Mouse (Mus musculus) left cerebral cortex, adult 9 months (tissue): ENCODE data around the gene Scn1b.

Experiments
- DNase-seq, 2 experiments: peaks; one replicate each; pipeline ENCODE4 v3.0.0; 2022; ENCODE audit warnings: low spot score in 2 of 2

Gene Scn1b

GRCm38 (mm10) chr7:31116721-31117145, 10.1 kb downstream of the Scn1b start:
- no peak for DNase-seq

- no peak for DNase-seq
Observed at GRCm38 (mm10) chr7:31115587-31116043, 11.2 kb downstream of the Scn1b start.

DNA sequence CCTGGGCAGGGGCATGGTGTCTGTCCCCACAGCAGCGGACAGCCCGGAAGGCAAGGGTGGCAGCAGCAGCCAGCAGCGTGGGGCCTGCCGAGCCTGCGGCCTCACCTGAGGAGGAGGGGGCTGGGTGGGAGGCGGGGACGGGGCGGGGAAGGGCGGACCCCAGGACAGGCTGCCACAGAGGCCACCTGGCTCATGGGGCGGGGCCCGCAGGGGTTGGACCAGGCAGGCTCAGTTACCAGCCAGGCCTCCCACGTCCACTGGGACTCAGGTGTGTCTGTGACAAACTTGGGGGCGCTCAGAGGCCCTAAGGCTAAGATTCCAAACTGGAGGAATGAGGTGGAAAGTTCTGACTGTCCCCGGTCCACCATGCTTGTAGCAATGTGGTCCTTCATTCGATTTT, 11.6 kb downstream of the Scn1b start, which contains the start of gene Hpn:
Gene Hpn (minus strand): TSS at position 109 of the 400 bp plus-strand sequence.
- no peak for DNase-seq

- no peak for DNase-seq
Observed at GRCm38 (mm10) chr7:31114646-31115045, 12.2 kb downstream of the Scn1b start.

DNA sequence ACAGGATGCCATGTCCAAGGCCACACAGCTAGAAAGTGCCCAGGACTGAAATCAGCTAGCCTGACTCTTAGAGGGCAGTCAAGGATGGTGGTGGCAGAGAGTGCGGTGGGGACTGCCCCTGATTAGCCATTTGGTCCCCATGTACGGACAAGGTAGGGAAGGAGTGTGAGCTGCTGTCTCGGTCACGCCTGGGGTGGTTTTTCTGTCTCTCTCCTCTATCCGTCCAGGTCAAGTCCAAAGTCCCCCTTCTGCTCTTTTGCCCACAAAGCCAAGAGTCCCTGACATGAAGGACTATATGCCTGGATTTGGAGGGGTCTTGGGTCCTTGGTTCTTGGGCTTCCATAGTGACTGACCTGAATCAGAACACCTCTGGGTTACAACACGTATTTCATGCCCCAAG, 13.0 kb downstream of the Scn1b start:
- no peak for DNase-seq

DNA sequence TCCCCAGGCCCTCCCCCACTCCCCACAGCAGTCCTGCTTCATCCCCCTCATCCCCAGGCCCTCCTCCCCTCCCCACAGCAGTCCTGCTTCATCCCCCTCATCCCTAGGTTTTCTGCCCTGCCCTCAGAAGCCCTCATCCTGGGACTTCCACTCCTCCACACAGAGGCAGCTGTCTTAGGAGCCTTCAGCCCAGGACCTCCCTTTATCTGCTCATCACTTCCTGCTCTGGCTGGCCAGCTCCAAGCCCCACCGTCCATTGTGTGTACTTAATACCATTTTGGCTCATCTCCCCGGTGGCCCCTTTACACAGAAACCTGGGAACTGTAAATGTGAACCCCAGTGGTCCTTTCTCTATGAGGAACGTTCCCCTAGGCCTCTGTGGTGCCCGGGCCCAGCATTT, 14.8 kb downstream of the Scn1b start:
- DNase-seq, result no peak

DNA sequence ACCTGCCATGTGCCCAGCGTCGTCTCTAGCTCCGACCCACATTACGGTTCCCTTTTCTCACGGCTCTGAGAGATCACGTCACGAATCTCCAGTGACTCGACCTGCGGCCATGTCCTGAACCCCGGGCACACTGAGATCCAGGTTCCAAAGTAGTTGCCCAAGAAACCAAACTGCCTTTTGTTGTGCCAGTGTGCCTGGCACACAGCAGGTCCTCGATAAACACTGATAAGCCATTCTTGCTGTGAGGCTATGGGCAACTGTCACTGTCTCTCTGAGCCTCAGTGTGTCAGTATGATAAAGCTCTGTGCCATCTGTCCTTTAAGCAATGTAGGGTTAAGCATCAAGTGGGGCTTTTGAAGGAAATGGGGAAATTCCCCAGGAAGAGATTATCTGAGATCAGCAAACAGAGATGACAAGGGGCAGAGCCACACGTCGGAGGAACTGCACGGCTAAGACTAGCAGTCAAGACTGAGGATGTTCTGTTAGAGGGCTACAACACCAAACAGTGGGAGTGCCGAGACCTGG, 15.9 kb downstream of the Scn1b start:
- no peak for DNase-seq

- no peak for DNase-seq
Observed at GRCm38 (mm10) chr7:31109796-31110195, 17.0 kb downstream of the Scn1b start.

DNA sequence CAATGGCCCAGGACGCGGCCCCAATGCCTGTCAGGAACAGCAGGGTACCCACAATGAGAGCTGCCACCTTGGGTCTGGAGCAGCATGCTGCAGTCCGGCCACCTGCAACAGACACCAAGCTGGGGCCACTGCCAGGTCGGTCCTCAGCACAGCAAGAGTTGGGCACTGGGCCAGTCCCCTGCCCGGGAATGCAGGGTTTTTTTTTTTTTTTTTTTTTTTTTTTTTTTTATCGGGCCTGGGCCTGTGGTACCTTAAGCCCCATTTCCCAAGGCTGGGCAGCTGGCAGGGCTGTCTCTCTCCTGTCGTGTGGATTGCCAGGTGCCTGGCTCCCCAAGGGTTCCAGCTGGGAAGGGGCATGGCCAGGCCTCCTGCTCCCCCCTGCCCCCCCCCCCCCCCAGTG, 17.7 kb downstream of the Scn1b start:
- no peak for DNase-seq

GRCm38 (mm10) chr7:31107781-31108180, 19.0 kb downstream of the Scn1b start:
- no peak for DNase-seq

DNA sequence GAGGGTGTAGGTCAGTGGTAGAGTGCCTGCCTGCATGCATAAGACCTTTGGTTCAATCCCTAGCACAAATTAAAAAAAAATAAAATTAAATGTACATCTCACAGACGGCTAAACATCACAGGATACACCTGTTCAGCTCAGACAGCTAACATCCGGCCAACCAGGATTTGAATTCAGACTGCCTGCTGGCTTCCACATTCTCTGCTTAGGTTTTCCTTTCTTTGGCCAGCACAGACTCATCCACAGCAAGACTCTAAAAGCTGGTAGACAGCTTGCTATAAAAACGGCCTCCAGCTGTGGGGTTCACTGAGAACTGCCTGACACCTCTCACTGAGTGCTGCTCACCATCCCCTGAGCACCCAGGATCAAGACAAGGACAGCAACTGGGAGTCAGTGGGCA, 20.6 kb downstream of the Scn1b start:
- no peak for DNase-seq

- peak in 1 of 2 experiments; percentile 73 for DNase-seq
Observed at GRCm38 (mm10) chr7:31105061-31105768, 21.6 kb downstream of the Scn1b start.

GRCm38 (mm10) chr7:31100786-31101185, 26.0 kb downstream of the Scn1b start:
- no peak for DNase-seq

GRCm38 (mm10) chr7:31099612-31099982, 27.2 kb downstream of the Scn1b start:
- DNase-seq, result no peak

GRCm38 (mm10) chr7:31098697-31099611, 27.8 kb downstream of the Scn1b start:
- DNase-seq, result no peak

GRCm38 (mm10) chr7:31097583-31098248, 29.1 kb downstream of the Scn1b start:
- peak in 1 of 2 experiments; percentile 94 for DNase-seq

GRCm38 (mm10) chr7:31096892-31097564, 29.8 kb downstream of the Scn1b start:
- DNase-seq, result no peak

GRCm38 (mm10) chr7:31094774-31095501, 31.9 kb downstream of the Scn1b start:
- no peak for DNase-seq

GRCm38 (mm10) chr7:31089721-31090120, 37.1 kb downstream of the Scn1b start:
- no peak for DNase-seq

- DNase-seq, result no peak
Observed at GRCm38 (mm10) chr7:31088206-31088605, 38.6 kb downstream of the Scn1b start.

GRCm38 (mm10) chr7:31087262-31087661, 39.5 kb downstream of the Scn1b start:
- no peak for DNase-seq
